Mouse (Mus musculus) megakaryocyte progenitor cell, adult 5-6 weeks (primary cell): ENCODE measurements around the gene Cdk5rap2. TPM values are rescaled to one million over a fixed set of nuclear protein-coding genes. Genes with fewer than 3 reads are reported as not detected.
A peak's percentile ranks its signal among the peaks of the same experiment; 100 is the strongest.

ENCODE experiments used
- ATAC-seq: replicated peaks from 2 replicates; pipeline ENCODE4 v1.8.0; 2016; ENCODE audit warnings: mild to moderate bottlenecking, moderate TSS enrichment, inconsistent platforms; ENCODE audit not compliant: poor library complexity
- total RNA-seq, 2 experiments: library from RNA; stranded (forward) in 1 of 2; stranded (reverse) in 1 of 2; fragments of 157-497, 149-512 nt in 1 of 2; fragments of 200-1000 nt in 1 of 2; gene quantifications; 2 replicates each; pipeline versions ENCODE4 v1.2.3 to v1.2.4; 2015 to 2017

Cdk5rap2 gene
- total RNA-seq, 2 experiments from 2014 or later, result 15.3 to 24.7 TPM

DNA sequence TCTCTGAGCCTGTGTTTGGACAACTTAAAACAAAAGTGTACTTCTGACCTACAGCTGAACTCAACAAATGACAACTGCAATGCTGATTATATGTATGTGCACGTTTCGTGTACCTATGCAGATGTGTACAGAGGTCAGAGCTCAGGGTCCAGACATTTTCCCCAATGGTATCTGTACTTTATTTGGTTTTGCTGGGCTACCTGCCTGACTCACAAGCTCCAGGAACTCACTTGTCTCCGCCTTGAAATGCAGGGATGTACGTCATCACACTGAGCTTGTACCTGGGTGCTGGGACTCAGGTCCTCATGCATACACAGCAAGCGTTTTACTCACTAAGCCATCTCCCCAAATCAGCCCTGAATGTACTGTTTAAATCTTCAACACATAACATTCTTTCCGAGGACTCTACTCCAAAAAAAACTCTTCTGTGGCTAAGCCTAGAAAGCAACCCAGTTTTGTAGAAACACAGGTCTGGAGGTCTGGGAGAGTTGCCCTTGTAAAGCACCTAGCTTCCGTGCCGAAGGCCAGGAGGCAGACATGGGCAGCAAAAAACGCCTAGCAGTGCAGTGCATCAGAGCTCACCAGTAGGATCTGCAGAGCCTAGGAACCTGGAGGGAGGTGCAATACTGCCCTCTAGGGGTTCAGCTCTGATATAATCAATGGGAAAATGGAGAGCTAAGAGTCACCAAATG, 54.4 kb downstream of the Cdk5rap2 start:
- peak; percentile 94 for ATAC-seq

DNA sequence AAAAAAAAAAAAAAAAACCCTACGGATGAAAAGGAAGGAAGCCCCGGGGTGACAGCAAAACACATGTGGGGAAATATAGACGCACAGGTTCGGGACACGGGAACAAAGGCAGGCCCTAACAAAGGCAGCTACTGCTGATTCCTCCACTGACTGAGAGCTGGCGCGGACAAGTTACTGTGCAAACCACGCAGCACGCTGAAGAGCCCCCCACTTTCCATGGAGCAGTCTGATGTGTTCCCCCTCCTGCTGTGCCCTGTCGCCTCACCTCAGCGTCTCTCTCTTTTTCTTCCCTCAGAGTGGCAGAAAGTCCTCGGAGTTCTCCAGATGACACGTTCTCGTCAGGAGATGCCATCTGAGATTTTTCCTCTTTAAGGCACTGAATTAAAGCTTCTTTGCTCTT, 55.8 kb downstream of the Cdk5rap2 start:
- no peak for ATAC-seq

DNA sequence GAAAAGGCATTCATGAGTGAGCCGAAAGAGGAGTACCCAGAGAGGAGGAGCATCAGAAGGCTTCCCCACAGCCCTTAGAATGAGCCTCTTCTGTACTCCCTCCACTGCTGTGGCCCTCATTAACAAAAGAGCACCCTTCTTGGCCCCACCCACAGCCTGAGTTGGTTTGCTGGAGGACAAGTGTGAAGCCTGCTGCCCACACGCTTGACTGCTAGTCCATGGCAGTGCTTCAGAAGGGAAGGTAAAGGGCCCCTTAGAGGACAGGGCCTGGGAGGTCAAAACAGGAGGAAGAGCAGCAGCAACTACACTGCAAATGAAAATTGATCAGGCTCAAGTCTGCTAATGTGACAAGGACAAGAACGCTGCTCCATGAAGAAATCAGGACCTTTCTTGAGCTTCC, 56.6 kb downstream of the Cdk5rap2 start:
- no peak for ATAC-seq

DNA sequence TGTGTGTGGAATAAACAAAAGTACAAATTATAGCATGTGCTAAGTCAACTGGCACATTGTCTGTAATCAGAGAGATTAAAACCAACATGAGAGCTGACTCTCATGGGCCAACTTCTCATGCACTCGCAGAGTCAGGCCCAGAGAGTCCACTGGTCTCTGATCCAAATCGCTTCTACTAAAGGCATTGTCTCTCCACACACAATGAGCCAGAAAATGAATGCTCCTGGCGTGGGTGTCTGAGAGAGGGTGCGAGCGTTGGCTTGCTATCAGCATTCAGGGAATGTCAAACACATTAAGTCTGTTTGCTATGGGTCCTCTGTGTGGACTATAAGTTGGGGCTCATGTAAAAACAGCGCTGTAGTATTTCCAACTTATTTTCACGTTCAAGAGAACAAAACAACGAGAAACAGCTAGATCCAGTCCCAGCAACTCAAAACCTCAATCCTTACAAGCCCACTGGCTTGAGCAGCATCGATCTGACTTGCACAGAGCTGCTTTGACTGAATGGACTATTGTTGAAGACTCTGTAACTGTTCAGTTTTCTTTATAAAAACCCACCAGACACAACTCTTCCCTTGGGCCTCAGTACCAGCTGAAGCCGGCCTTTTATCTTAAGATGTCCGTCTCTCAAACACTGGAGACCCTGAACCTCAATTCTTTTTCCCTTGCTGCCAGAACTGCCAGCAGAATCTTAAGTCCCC, 74.6 kb downstream of the Cdk5rap2 start:
- no peak for ATAC-seq

DNA sequence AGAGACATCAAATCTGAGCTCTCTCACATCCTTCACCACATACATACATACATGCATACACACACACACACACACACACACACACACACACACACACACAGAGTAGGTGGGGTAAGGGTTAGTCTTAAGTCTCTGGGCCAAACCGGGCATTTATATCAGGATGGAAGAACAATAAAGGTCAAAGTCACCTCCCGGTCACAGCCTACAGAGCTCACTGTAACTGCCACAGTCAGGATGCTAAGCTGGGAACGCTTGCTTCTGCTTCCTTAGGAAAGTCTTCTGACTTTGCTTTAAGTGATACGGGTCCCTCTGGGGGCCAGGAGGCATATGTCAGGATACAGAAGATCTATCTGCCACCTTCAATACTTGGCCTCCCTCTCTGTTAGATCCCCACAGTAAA, 75.2 kb downstream of the Cdk5rap2 start:
- ATAC-seq, result no peak

DNA sequence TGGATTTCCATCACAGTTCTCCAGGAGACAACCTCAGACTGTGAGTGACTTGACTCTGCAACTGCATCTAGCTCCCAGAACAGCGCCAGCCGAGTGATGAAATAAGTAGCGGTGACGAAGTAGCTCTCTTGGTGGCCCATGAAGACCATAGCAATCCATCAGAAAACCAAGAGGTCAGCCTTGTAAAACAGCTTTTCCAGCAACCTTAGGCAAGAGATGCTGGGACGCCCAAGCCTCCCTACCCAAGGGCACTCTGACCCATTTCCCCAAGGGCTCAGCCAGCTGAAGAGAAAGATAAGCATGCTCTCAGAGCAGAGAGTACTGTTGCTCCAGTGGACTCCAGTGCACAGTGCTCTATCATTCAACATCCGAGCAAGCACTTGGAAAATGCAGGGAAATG, 77.3 kb downstream of the Cdk5rap2 start:
- no peak for ATAC-seq

DNA sequence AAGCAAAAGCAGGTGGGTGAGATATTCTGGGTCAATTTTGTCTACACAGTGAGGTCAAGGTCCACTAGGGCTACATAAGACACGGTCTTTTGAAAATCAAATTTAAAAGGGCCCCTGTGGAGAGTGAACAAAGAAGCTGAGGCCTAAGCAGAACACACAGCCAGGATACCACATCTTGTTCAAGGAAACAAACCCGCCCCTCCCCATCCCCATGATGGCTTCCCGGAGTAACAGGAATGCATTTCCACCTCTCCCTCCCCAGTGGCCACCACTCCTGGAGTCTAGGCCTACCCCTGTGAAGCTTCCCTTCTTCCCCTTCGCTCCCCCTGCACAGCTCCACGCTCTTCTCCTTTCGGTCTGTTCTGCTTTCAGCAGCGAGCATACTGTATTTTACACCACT, 77.7 kb downstream of the Cdk5rap2 start:
- no peak for ATAC-seq

DNA sequence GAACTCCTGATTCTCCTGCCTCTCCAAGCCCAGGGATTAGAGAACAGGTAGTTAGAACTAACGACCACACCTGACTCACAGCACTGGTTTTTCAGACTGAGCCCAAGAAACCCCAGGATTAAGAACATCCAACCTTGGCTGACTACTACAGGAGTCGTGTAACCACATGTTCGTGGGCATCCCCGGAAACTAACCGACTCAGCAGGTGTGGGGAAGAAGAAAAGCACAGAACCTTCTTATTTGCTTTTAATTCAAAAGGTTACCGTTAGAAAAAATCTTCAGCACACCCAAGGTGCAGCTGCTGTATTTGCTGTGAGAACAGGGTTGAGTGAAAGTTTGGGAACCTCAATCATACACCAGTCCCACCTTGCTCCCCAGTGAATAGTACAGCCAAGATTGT, 79.1 kb downstream of the Cdk5rap2 start:
- no peak for ATAC-seq

DNA sequence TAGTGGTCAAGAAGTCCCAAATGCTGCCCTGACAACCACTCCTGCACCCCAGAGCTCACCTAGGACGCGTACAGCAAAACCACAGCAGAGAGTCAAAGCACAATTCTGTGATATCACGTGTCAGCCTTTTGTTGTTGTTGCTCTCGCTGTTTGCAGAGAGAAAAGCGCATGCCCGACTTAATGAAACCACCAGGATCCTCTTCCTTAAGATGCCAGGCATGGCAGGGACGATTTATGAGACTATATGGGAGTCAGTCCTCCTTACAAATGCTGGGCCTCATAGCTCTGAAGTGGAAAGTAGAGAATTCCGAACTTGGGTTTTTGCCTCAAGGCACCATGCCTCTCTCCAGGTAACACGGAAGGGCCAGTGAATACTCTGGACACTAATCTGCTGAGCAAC, 82.2 kb downstream of the Cdk5rap2 start:
- ATAC-seq, result no peak

DNA sequence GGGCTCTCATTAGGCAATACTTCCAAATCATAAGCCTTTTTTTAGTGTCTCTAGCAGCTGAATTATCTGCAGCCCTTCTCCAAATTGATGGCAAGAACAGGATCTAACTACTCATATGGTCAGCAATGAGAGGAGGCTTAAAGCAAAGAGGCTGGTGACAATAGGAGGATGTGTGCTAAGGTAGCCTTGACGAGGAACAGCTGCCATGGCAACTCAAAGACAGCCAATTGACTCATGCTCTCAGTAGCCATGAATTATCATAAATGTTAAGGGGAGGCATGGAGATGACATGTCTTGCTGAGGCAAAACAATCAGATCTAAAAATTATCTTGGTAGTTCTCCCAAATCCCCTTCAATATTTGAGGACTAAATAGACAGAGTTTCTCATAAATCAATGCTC, 82.8 kb downstream of the Cdk5rap2 start:
- no peak for ATAC-seq

DNA sequence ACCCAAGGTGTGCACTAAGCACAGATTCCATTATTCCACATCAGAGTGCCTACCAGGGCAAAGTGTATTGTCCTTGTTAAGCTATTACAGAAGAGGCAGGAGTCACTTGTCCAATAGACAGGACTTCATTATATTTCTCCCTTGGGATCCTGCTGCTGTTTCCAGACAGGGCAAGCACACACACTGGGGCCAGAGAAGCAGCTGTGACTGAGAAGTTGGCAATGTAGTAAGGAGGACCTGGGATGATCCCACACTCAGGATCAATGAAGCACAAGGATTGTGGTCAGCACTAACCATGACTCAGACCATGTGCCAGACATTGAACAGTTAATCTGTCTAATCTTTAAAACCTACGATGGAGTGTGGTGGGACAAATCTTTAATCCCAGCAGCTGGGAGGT, 88.7 kb downstream of the Cdk5rap2 start:
- ATAC-seq, result no peak

DNA sequence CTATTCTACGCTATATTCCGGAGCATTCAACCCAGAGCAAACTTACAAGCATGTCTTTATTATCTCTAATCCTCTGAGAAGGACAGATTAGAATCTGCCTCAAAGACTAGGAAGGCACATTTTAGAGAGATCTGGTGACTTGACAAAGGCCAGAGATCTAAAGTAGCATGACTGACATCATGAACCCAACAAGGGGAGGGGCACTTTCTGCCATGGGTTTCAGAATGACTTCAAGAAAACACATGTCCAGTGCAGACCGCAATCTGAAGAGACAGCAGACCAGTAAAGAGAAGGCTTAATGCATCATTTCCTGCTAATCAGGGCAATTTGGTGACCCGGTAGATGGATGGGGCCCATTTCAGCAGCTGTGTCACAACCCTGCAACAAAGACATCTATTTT, 98.1 kb downstream of the Cdk5rap2 start:
- no peak for ATAC-seq

DNA sequence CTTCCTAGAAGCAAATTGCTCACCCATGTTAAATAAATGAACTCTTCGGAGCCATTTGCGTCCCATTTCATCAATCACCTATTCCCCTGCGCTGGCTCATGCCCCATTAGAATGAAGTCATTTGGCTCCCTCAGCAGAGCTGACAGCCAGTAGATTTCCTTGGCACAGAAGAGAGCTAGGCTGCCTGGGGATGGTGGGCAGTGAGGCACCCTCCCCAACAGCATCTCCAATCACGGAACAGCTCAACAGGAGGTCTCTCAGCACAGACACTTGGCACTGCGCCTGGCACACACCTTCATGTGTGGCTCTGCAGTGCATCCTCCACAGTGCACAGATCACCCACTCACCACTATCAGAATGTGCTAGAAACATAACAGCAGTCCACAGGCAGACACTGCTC, 98.7 kb downstream of the Cdk5rap2 start:
- ATAC-seq, result no peak

DNA sequence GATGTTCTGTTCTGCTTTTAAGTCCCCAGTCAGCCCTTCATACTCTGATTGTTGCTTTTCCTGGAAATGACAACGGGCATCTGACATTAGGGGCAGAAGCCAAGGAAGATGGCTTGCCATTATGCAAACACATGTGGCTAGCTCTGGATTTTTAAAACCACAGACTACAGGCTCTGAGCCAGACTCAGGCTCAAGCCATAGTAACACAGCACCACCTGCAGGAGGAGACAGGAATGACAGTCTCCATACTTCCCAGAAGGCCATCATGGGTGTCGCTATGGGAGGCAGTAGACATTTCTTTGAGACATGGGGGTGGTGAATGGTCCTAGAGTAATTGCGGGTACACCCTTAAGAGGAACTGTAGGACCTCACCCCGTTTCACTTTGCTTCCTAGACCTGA, 103.0 kb downstream of the Cdk5rap2 start:
- peak; percentile 98 for ATAC-seq

DNA sequence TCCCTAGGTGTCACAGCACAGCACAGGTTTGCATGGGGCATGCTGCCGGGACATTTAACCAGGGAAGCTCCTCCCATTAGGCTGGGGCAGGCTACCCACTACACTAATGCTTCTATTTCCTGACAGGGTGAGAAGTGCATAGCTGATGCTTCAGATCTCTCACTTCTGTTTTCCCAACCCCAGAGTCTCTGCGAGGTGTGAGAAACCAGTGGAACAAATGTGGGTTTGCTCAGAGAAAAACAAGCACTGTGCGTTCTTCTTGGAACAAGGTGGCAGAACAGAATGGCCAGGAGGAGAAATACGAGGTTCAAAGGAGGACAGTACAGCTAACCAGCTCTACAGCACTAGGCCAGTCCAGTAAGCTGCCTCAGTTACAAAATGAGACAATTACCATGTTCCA, 106.4 kb downstream of the Cdk5rap2 start:
- no peak for ATAC-seq

DNA sequence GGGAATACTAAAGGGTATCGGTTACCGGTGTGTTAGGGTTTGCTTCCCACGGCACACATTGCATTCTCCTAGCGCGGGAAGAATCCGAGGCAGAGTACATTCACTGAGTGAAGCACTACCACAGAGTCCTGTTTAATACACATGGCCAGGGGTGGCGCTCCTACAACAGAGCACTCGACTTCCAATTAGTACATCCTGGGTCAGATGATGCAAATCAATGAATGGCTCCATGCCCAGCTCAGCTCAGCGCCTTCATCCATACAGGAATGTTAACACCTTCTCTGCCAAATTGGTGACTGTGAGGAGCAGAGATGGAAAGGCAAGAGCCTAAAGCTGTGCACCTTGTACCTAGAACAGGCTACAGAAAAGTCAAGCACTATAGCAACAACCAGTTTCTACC, 109.1 kb downstream of the Cdk5rap2 start:
- no peak for ATAC-seq

DNA sequence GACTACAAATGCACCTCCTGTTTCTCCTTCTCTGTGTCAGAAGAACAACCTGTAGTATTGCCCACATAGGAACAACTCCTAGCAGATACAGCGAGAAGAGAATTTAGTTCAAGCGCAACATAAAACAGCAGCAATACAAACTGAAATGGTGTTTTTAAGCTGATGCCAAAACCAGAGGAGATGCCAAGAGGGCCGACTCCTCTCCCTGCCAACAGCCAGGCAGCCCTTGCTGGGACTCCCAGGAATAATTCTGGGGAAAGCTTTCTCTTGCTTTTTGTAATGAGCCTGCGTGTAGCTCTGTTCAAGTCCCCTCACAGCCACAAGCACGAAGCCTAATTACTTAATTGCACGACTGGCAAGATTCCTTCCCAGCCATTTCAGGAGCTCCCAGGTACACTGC, 120.9 kb downstream of the Cdk5rap2 start:
- no peak for ATAC-seq

DNA sequence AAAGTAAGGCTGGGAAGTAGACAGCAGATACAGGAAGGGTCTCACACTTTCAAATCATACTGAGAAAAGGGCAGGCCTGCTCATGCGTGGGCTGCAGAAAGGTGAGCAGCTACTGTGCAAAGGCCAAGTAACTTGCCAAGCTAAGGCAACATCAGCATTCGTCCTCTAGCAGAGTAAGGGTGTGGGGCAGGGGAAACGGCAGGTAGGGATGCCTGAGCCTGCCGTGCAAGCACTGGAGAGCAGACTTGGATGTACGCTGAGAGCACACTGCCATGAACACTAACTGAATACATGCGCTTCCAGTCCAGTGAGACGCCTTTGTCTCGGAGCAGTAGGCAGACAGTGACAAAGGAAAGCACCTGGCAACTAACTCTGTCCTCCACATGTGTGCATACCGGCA, 127.1 kb downstream of the Cdk5rap2 start:
- ATAC-seq, result no peak

DNA sequence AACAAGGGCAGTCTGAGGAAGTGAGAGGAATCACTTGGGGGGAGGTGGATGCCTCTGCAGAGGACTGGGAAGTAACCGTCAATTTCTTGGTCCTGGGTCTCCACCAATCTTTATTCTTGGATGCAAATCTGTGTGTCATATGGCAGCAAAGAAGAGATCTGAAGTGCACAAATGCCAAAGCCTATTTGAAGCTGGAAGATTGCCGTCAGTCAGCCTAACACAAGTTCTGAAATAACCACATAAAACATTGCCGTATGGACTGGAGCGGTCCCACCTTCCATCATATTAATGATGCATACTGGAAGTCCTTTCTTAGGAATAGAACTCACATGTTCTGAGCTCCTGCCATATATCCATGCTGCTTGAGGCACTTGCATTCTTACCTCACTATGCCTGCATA, 131.4 kb downstream of the Cdk5rap2 start:
- no peak for ATAC-seq

DNA sequence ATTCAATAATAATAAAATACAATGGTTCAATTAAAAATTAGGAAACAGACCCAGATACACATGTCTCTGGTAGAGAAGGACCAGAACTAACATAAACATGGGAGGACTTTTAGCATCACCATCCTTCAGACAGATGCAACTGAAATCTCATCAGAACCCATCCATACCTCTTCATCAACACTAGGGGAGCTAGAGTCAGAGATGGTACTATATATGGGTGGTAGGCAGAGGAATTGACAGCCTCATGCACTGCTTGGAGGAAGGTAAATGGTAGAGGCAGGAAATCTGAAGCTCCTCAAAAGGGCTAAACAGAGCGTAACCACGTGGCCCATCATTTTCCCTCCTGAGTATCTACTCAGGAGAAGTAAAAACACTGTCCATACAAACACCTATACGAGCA, 132.2 kb downstream of the Cdk5rap2 start:
- ATAC-seq, result 0 out of 2 replicates have a peak, but pooled peaks have one; percentile 54

DNA sequence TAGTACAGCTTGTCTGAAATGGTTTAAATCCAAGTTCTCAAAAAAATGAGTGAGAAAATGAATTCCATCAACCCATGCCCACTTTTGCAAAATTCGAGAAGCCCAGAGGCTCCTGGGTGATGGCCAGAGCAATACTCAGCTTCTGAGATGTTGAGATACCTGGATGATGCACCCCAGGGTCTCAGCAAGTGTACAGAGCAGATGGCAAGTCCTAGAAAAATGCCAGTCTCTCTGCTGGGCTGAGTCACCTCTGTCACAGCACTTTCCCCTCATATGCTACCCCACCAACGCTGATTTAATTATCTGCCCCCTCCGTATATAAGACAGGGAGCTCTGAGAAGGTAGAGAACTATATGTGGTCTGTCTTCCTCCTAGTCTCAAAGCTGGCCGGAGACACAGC, 137.3 kb downstream of the Cdk5rap2 start:
- no peak for ATAC-seq

DNA sequence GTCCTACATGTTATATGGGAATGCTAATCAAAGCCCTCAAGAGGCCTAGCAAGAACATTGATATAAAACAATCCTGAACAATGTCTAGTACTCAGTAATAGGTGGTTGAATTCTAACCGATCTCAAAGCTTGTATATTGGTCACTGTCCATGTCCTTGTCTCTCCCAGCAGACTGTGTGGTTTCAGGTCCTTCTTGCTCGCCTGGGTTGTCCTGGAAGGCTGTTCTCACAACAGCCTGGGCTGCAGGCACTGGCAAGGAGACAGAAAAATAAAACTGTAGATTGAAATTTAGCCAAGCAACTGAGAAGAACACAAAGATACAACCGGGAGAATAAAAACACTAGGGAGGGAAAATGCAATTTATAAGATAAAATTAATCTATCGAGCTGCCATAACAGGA, 137.7 kb downstream of the Cdk5rap2 start:
- no peak for ATAC-seq
